Mouse (Mus musculus) neural tube, embryonic 13.5 days (tissue): Measurements from ENCODE around the gene Slc22a4. TPM values are rescaled to one million over a fixed set of nuclear protein-coding genes. Genes with fewer than 3 reads are reported as not detected.
"Not testable (repeated sequence)": the region's sequence is repeated elsewhere in the genome, so short reads cannot be mapped to it uniquely, and the experiment has no call there.

Experiments used
- ATAC-seq: fragments of 200-750 bp; cut with Nextera tagmentation; 2 replicates; pipeline ENCODE4 v1.8.0; 2017; ENCODE audit warnings: low read depth, mild to moderate bottlenecking, moderate TSS enrichment, moderate library complexity
- H3K27ac ChIP-seq: fragments of 300-500 bp; sonication (generic); replicated peaks from 2 replicates; pipeline ENCODE4 v1.5.1; 2015; ENCODE audit warnings: moderate library complexity, mild to moderate bottlenecking, inconsistent platforms
- H3K27me3 ChIP-seq: fragments of 300-500 bp; sonication (generic); 2 replicates; pipeline ENCODE4 v1.6.1; 2015; ENCODE audit warnings: mild to moderate bottlenecking, inconsistent platforms
- H3K36me3 ChIP-seq: fragments of 300-500 bp; sonication (generic); 2 replicates; pipeline ENCODE4 v1.6.1; 2015; ENCODE audit warnings: mild to moderate bottlenecking, inconsistent platforms
- H3K4me1 ChIP-seq: fragments of 300-500 bp; sonication (generic); replicated peaks from 2 replicates; pipeline ENCODE4 v1.6.1; 2015; ENCODE audit warnings: inconsistent platforms
- H3K4me2 ChIP-seq: fragments of 300-500 bp; sonication (generic); 2 replicates; pipeline ENCODE4 v1.6.1; 2015; ENCODE audit warnings: inconsistent platforms, mild to moderate bottlenecking, moderate library complexity
- H3K4me3 ChIP-seq: fragments of 300-500 bp; sonication (generic); 2 replicates; pipeline ENCODE4 v1.5.1; 2015; ENCODE audit warnings: mild to moderate bottlenecking, inconsistent platforms
- H3K9ac ChIP-seq: fragments of 300-500 bp; sonication (generic); 2 replicates; pipeline ENCODE4 v1.6.1; 2015; ENCODE audit warnings: moderate library complexity, mild to moderate bottlenecking, inconsistent platforms
- H3K9me3 ChIP-seq: fragments of 300-500 bp; sonication (generic); 2 replicates; pipeline ENCODE4 v1.6.1; 2016; ENCODE audit warnings: inconsistent platforms
- WGBS: fragments of 180-500 bp; shearing (Covaris S2); methylation state at CpG from one replicate; pipeline ENCODE4 v1.1.7; 2015; 5-methylcytosine and 5-hydroxymethylcytosine counted together
- polyA plus RNA-seq: library from polyadenylated mRNA; unstranded; fragments of >200 nt; fragmentation: Nextera tagmentation; extraction: Ambion mirVana; gene quantifications from 2 replicates; pipeline ENCODE4 v1.2.1, GENCODE M21; 2015

Gene Slc22a4
- polyA plus RNA-seq, 1 experiment from 2014 or later, result 1.7 TPM

DNA sequence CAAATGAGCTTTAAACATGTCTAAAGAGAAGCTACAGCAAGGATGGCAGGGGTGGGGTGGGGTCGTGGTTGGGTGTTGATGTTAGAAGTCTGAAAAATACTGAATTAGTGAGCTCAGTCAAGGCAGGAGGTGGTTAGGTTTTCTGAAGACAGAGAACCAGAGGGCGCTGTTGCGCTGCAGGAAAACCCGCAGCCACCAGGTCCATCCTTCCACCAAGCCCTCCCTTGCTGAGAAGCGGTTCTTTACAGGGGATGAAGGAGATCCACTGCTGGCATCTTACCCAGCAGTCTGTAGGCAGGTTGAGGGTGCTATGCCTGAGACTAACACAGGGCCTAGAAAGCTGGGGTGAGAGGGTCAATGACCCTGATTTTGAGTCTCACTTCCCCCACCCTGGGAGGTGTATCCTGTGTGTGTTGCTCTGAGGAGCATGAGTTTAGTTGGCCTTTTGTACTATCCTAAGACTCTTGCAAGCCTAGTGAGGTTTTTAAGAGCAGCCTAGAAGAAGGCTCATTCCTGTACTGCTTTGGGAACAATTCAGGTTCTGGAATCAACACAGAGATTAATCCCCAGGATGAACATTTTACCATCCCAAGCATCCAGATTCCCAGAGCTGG, 25.6 kb downstream of the Slc22a4 start:
- Histone ChIP-seq H3K9ac (no peak overlapping the region), H3K27ac (no peak overlapping the region), H3K4me1 (no peaks in the 10 kb centered on the region), H3K27me3 (no peaks in the 10 kb centered on the region), H3K9me3 (no peaks in the 10 kb centered on the region), H3K36me3 (no peaks in the 10 kb centered on the region), H3K4me2 (no peak overlapping the region), H3K4me3 (no peak overlapping the region)
- peak; percentile 64 for ATAC-seq
- 5% methylated on average over 5 of the region's 5 CpGs for WGBS

DNA sequence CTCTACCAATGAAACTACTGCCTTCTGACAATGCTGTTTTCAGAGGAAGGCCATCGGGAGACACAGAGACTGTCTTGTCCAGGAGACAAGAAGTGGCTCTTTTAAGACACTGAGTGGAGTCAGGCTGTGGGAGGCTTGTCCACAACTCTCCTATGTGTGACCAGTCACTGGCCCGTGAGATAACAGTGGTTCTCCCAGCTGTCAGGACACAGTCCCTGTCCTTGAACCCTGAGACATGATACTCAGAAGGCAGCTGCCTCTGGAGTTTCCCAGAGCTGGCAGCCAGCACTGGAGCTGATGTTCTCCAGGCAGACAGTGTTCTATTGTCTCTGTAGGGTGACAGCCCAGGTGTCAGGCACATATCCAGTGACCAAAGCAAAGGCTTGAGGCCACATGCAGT, 30.2 kb downstream of the Slc22a4 start:
- H3K4me1 ChIP-seq, result no peaks in the 10 kb centered on the region
- no peaks in the 10 kb centered on the region for H3K27me3 ChIP-seq
- no peak overlapping the region for H3K4me3 ChIP-seq
- no peak for ATAC-seq
- whole genome bisulfite sequencing, result 79% methylated on average over 2 of the region's 2 CpGs
- no peak overlapping the region for H3K9ac ChIP-seq
- H3K4me2 ChIP-seq, result no peak overlapping the region
- no peaks in the 10 kb centered on the region for H3K36me3 ChIP-seq
- H3K27ac ChIP-seq, result no peak overlapping the region
- no peaks in the 10 kb centered on the region for H3K9me3 ChIP-seq

DNA sequence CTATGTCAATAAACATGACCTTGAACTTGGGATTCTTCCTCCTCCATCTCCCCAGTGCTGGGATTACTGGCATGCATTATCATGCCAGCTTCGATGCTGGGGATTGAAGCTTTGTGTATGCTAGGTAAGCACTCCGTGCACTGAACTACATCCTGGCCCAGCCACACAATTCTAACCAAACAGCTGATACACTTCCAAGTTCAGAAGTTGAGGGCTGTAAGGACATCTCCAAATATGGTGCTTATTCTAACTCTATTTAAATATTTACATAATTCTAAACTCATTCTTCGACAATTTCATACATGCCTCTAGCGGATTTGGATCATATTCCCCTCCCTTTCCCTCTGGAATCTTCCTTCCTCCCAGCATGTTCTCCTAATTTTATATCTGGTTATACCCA, 35.6 kb downstream of the Slc22a4 start:
- ATAC-seq, result no peak
- Histone ChIP-seq H3K36me3 (no peaks in the 10 kb centered on the region), H3K4me1 (no peaks in the 10 kb centered on the region), H3K4me2 (no peak overlapping the region), H3K27ac (no peak overlapping the region), H3K27me3 (no peaks in the 10 kb centered on the region), H3K9ac (no peak overlapping the region), H3K4me3 (no peak overlapping the region), H3K9me3 (no peaks in the 10 kb centered on the region)
- WGBS, result 91% methylated on average over 4 of the region's 4 CpGs

DNA sequence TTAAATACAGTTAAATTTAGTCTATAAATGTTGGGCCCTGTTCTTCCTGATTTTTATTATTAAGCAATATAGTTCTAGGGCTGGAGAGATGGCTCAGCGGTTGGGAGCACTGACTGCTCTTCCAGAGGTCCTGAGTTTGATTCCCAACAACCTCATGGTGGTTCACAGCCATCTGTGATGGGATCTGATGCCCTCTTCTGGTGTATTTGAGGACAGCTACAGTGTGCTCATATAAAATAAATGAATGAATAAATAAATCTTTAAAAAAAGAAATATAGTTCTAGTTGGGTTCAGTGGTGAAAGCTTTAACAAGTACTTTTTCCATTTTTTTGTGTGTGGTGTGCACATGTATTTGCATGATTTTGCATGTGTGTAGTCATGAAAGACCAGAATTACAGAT, 38.7 kb downstream of the Slc22a4 start:
- no peak overlapping the region for H3K4me2 ChIP-seq
- no peak overlapping the region for H3K27ac ChIP-seq
- ATAC-seq, result no peak
- no peaks in the 10 kb centered on the region for H3K9me3 ChIP-seq
- 60% methylated on average over 1 of the region's 1 CpGs for WGBS
- no peak overlapping the region for H3K4me3 ChIP-seq
- no peaks in the 10 kb centered on the region for H3K27me3 ChIP-seq
- no peaks in the 10 kb centered on the region for H3K36me3 ChIP-seq
- H3K4me1 ChIP-seq, result no peaks in the 10 kb centered on the region
- no peak overlapping the region for H3K9ac ChIP-seq

DNA sequence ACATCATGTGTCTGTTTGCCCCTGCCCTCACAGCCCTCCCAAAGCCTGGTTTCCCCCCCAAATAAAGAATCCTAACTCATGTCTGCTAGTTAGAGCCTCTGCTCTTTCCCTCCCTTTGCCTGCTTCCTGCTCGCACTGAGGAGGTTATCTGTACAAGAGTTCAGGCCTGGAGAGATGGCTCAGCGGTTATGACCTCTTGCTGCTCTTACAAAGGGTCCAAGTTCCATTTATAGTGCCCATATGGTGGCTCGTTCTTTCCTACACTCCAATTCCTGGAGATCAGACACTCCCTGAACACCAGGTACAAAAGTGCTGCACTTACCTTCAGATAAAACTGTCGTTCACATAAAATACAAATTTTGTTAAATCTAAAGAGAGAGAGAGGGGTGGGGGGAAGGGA, 39.8 kb downstream of the Slc22a4 start:
- no peaks in the 10 kb centered on the region for H3K36me3 ChIP-seq
- H3K4me3 ChIP-seq, result no peak overlapping the region
- 70% methylated on average over 4 of the region's 4 CpGs for WGBS
- no peaks in the 10 kb centered on the region for H3K9me3 ChIP-seq
- H3K9ac ChIP-seq, result no peak overlapping the region
- no peak overlapping the region for H3K4me2 ChIP-seq
- no peak for ATAC-seq
- H3K27ac ChIP-seq, result no peak overlapping the region
- no peaks in the 10 kb centered on the region for H3K4me1 ChIP-seq
- no peaks in the 10 kb centered on the region for H3K27me3 ChIP-seq

DNA sequence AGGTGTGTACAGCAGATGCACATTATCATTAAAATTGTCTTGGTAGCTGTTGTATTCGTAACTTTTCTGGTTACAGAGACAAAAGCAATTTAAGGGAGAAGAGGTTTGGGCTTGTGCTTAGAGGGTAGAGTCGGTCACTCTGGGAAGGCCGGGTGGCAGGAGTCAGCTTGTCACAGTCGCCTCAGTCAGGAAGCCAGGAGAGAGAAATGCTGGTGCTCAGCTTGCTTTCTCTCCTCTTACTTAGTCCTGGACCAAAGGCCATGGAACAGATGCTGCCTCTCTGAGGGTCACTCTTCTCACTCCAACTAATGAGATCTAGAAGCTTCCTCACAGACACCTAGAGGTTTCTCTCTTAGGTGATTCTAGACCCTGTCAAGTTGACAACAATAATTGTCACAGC, 46.5 kb downstream of the Slc22a4 start:
- 85% methylated on average over 4 of the region's 4 CpGs for WGBS
- Histone ChIP-seq H3K4me1 (peaks cover 6% of the 10 kb centered on the region; the same call in 1 of the 2 replicates), H3K9me3 (no peaks in the 10 kb centered on the region), H3K27me3 (peaks cover 21% of the 10 kb centered on the region), H3K36me3 (no peaks in the 10 kb centered on the region), H3K4me3 (no peak overlapping the region), H3K9ac (no peak overlapping the region), H3K27ac (no peak overlapping the region), H3K4me2 (no peak overlapping the region)
- ATAC-seq, result no peak

DNA sequence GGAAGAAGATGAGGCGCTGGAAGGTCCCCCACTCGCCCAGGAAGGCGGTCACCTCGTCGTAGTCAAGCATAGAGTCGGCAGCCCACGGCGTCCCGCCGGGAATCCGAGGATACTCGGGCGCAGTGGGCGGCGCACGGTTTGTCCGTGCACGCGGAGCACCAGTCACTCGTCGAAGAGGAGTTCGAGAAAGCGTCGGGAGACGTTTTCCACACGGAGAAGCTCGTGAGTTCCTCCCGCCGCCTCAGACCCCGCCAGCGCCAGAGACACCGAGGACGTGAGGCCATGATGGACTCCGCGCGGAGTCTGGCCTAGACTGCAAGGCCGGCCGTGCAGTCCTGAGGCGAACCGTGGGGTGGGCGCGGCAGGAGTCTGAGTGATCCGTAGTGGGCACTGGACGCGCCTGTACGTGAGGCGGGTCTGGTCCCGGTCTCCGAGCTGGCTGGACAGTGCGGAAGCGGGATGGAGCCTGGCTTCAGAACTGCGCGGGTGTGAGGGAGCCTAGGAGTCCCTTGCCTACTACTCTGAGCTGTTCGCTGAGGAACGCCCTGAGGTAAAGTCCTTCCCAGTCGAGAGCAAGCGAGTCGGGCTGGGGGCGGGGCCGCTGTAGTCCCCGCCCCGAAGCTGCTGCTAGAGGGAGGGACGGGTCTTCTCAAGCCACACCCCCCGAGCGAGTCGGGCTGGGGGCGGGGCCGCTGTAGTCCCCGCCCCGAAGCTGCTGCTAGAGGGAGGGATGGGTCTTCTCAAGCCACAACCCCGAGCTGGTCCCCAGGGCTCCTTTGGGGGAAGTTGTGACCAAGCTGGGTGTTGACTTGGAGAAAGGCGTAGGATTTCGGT, 47.9 kb downstream of the Slc22a4 start, which contains the start of gene Slc22a21:
Slc22a21 (minus strand) TSS at position 545 of the 834 bp plus-strand sequence.
- H3K9ac ChIP-seq, result peak within 1 kb of the TSS; percentile 69
- peaks cover 6% of the 10 kb centered on the region; the same call in 1 of the 2 replicates for H3K4me1 ChIP-seq
- H3K27me3 ChIP-seq, result peaks cover 21% of the 10 kb centered on the region
- WGBS, result 2% methylated on average over 73 of the region's 73 CpGs
- peak within 1 kb of the TSS; percentile 58 for H3K4me3 ChIP-seq
- no peaks in the 10 kb centered on the region for H3K36me3 ChIP-seq
- peak within 1 kb of the TSS; percentile 85 for H3K4me2 ChIP-seq
- peak; percentile 96 for ATAC-seq
- no peak within 1 kb of the TSS for H3K27ac ChIP-seq
- no peaks in the 10 kb centered on the region for H3K9me3 ChIP-seq

DNA sequence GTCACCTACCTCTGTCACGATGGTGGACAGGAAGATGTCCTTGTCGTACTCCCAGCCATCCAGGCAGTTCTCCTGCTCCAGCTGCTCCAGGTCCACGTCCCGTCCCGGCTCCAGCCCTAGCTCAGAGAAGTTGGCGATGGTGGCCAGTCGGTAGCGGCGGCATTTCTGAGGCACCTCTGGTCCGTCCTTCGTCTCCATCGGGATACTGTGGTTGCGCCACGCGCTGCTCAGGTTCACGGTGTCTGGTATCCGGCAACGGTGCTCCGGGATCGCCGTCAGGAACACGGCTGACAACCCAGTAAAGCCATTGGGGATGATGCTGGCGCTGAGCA, 48.5 kb downstream of the Slc22a4 start:
- H3K27ac ChIP-seq, H3K9me3 ChIP-seq, H3K36me3 ChIP-seq, H3K4me1 ChIP-seq: not testable (repeated sequence)
- Histone ChIP-seq H3K27me3 (peaks cover 21% of the 10 kb centered on the region), H3K4me2 (peak overlapping the region; percentile 85), H3K4me3 (peak overlapping the region; percentile 58), H3K9ac (peak overlapping the region; percentile 69)
- under 1% methylated on average over 23 of the region's 23 CpGs for WGBS
- ATAC-seq, result peak; percentile 68; the same call in 1 of the 2 replicates

DNA sequence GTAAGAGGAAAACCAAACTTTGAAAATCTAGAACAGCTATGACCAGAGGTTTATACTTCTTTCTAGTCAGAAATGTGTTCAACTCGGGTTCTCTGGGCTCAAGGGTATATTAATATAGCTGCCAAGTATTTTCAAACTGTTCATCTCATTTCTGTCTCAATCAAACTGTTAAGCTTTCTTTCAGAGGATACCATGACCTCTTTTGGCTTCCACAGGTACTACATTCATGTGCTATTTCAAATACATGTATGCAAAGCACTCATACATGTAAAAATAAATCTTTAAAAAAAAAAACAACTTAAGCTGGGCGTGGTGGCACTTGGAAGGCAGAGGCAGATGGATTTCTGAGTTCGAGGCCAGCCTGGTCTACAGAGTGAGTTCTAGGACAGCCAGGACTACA, 50.2 kb downstream of the Slc22a4 start:
- 79% methylated on average over 3 of the region's 3 CpGs for WGBS
- no peak for ATAC-seq

DNA sequence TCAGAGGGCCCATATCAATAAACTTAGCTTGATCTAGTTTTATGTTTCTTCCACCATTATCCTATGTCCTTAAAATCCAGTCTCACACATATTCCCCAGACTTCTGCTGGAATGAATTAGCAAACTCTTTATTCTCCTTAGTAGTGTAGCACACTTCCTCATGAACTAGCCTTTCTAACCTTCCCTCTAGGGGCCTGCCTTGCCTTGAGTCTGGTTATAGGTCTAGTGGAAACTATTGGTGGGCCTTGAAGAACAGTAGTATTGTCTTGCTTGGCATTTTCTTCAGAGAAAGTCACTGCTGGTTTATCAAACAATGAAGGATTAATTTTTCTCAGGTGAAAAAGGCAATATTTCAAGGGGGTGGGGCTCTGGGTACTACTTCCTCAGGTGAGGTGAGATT, 52.3 kb downstream of the Slc22a4 start:
- H3K9ac ChIP-seq, result no peak overlapping the region
- H3K4me1 ChIP-seq, result peaks cover 6% of the 10 kb centered on the region; the same call in 1 of the 2 replicates
- no peak overlapping the region for H3K4me2 ChIP-seq
- no peak for ATAC-seq
- no peak overlapping the region for H3K4me3 ChIP-seq
- no peaks in the 10 kb centered on the region for H3K36me3 ChIP-seq
- H3K27ac ChIP-seq, result no peak overlapping the region
- H3K9me3 ChIP-seq, result no peaks in the 10 kb centered on the region
- H3K27me3 ChIP-seq, result peaks cover 20% of the 10 kb centered on the region

More for the DNA sequence above, 50.2 kb downstream of the Slc22a4 start:
- no peak overlapping the region for H3K27ac ChIP-seq
- H3K4me3 ChIP-seq, result no peak overlapping the region
- peaks cover 6% of the 10 kb centered on the region; the same call in 1 of the 2 replicates for H3K4me1 ChIP-seq
- H3K4me2 ChIP-seq, result no peak overlapping the region
- H3K9me3 ChIP-seq, result no peaks in the 10 kb centered on the region
- H3K36me3 ChIP-seq, result no peaks in the 10 kb centered on the region
- H3K9ac ChIP-seq, result no peak overlapping the region
- peaks cover 21% of the 10 kb centered on the region for H3K27me3 ChIP-seq

DNA sequence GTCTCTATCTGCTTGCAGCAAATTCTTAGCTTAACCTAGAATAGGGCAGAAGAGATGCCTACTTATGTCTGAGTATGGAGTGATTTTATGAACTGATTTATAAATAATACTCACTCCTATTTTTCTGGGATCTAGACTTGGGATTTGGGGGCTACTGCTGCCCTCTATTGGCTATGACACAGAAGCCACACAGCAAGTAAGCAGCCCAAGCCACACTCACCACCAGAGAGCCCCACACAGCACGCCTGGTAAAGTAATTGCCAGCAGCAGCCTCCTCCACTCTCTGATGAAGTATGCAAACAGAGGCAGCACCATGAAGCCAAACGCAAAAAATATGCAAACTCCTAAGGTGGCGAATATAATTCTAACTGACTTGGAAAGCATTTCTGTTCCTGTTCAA, 68.9 kb downstream of the Slc22a4 start:
- no peak for ATAC-seq
- Histone ChIP-seq H3K4me1 (no peaks in the 10 kb centered on the region), H3K27ac (no peak overlapping the region), H3K36me3 (no peaks in the 10 kb centered on the region), H3K27me3 (no peaks in the 10 kb centered on the region), H3K4me3 (no peak overlapping the region), H3K9ac (no peak overlapping the region), H3K4me2 (no peak overlapping the region), H3K9me3 (no peaks in the 10 kb centered on the region)
- 53% methylated on average over 3 of the region's 3 CpGs for WGBS

DNA sequence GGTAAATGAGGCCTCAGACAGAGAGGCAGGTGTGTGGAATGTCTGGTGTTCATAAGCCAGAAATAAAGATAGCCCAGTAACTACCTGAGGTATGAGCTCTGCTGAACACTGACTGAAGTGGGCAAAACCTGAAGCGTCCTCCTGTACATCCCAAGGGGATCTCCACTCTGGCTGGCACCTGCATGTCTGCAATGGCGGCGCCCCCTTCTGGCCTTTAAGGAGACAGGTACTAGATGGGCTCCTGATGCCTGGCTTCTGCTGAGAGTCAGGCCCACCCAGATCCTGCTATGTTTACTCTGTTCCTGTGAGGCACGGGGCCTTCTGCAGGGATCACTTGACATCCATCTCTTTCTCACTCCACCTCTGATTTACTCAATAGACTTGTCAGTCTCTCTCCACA, 69.7 kb downstream of the Slc22a4 start:
- H3K27me3 ChIP-seq, H3K9ac ChIP-seq, H3K36me3 ChIP-seq, H3K4me2 ChIP-seq, H3K27ac ChIP-seq, H3K9me3 ChIP-seq, ATAC-seq, H3K4me3 ChIP-seq, H3K4me1 ChIP-seq: not testable (repeated sequence)
- 39% methylated on average over 4 of the region's 4 CpGs for WGBS
